Mouse (Mus musculus): Measurements from ENCODE around the gene Lrp2. TPM values are rescaled to one million over a fixed set of nuclear protein-coding genes. Genes with fewer than 3 reads are reported as not detected.

The Lrp2 gene
- total and polyA plus RNA-seq, 3 experiments = 0.01 TPM; not detected in 2

- DNase-seq (ENCODE audit: low read depth, low spot score) = no peak
- H3K9ac ChIP-seq (ENCODE audit: control insufficient read depth, low read depth, low read length, poor library complexity, severe bottlenecking) = no peak overlapping the region
- H3K27ac ChIP-seq (ENCODE audit: control insufficient read depth, low read depth, low read length) = no peak overlapping the region
- no peak overlapping the region for H3K4me3 ChIP-seq (ENCODE audit: control insufficient read depth in 1 of 2, insufficient read depth in 1 of 2, low read depth in 2 of 2, low read length in 2 of 2)
- no peaks in the 10 kb centered on the region for H3K4me1 ChIP-seq (ENCODE audit: control insufficient read depth in 1 of 2, insufficient read depth in 2 of 2, low read length in 2 of 2)
- no peaks in the 10 kb centered on the region for H3K36me3 ChIP-seq (ENCODE audit: control insufficient read depth in 1 of 2, insufficient read depth in 2 of 2, low read length in 2 of 2)
- H3K27me3 ChIP-seq (ENCODE audit: control insufficient read depth in 1 of 2, insufficient read depth in 2 of 2, low read length in 2 of 2) = peaks cover 0 to 1% of the 10 kb centered on the region in 2 experiments; a peak in 2 of 4 replicates
- TF ChIP-seq E2F4 (IDR thresholded peaks at IDR 0.05; ENCODE audit: borderline replicate concordance, low read depth, low read length) (no peak), GATA1 (IDR thresholded peaks at IDR 0.05; ENCODE audit: low read depth, low read length) (no peak), BHLHE40 (IDR thresholded peaks at IDR 0.05; ENCODE audit: borderline replicate concordance, low read depth, low read length) (no peak), POLR2AphosphoS5 (IDR thresholded peaks at IDR 0.05; ENCODE audit: borderline replicate concordance, low read depth, low read length) (no peak), HCFC1 (IDR thresholded peaks at IDR 0.05; ENCODE audit: low read depth, low read length) (no peak), NRF1 (IDR thresholded peaks at IDR 0.05; ENCODE audit: insufficient read depth, low read depth, low read length, poor library complexity, severe bottlenecking) (no peak), TBP (IDR thresholded peaks at IDR 0.05; ENCODE audit: low read depth, low read length) (no peak), RCOR1 (IDR thresholded peaks at IDR 0.05; ENCODE audit: low read depth, low read length) (no peak)
- no peaks in the 10 kb centered on the region for H3K9me3 ChIP-seq (replicated peaks; ENCODE audit: insufficient read depth, low read length)
- H3K79me2 ChIP-seq (ENCODE audit: control insufficient read depth, insufficient read depth, low read length, poor library complexity) = no peaks in the 10 kb centered on the region
These were observed 44.9 kb upstream of the Lrp2 start for GRCm38 (mm10) chr2:69630792-69631191.

DNA sequence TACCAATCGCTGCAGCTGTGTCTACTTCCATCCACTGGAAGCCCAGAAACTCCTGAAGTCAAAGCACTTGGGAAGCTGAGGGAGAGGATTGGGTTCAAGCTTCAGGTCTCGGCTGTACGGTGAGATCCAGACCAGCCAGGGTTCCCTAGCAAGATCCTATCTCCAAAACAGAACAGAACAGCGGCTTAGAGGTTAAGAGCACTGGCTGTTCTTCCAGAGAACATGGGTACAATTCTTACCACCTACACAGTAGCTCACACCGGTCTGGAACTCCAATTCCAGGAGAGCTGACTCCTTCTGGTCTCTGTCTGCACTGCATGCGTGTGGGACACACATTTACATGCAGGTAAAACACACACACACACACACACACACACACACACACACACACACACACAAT lies 44.0 kb upstream of the Lrp2 start:
- DNase-seq (ENCODE audit: low read depth, low spot score) = no peak
- no peaks in the 10 kb centered on the region for H3K9me3 ChIP-seq (replicated peaks; ENCODE audit: insufficient read depth, low read length)
- H3K27me3 ChIP-seq (ENCODE audit: control insufficient read depth in 1 of 2, insufficient read depth in 2 of 2, low read length in 2 of 2) = peaks cover 0 to 1% of the 10 kb centered on the region in 2 experiments; a peak in 2 of 4 replicates
- no peaks in the 10 kb centered on the region for H3K4me1 ChIP-seq (ENCODE audit: control insufficient read depth in 1 of 2, insufficient read depth in 2 of 2, low read length in 2 of 2)
- H3K36me3 ChIP-seq (ENCODE audit: control insufficient read depth in 1 of 2, insufficient read depth in 2 of 2, low read length in 2 of 2) = no peaks in the 10 kb centered on the region
- H3K4me3 ChIP-seq (ENCODE audit: control insufficient read depth in 1 of 2, insufficient read depth in 1 of 2, low read depth in 2 of 2, low read length in 2 of 2) = no peak overlapping the region
- H3K27ac ChIP-seq (ENCODE audit: control insufficient read depth, low read depth, low read length) = no peak overlapping the region
- H3K79me2 ChIP-seq (ENCODE audit: control insufficient read depth, insufficient read depth, low read length, poor library complexity) = no peaks in the 10 kb centered on the region
- TF ChIP-seq POLR2AphosphoS2 (IDR thresholded peaks at IDR 0.05; ENCODE audit: low read length) (no peak), MXI1 (IDR thresholded peaks at IDR 0.05; ENCODE audit: low read depth, low read length) (no peak)
- no peak overlapping the region for H3K9ac ChIP-seq (ENCODE audit: control insufficient read depth, low read depth, low read length, poor library complexity, severe bottlenecking)

DNA sequence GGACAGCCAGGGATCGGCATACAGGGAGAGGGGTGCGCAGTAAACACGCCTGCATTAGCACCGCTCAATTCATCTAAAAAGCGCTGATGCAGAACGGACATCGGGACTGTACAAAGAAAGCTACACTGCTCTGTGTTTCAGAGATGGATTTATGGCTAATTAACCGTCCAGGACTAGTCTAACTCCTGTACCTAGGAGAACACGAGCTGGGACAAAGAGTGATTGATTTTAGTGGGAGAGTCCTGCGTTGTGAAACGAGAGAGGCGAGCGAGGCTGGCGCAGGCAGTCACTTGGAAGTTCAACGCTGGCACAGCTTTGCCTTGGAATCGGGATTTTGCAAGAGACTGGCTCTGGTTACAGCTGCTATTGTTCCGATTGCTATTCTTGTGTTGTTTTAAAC lies 43.4 kb upstream of the Lrp2 start:
- TF ChIP-seq MYB (IDR thresholded peaks at IDR 0.05; ENCODE audit: low read depth, low read length) (no peak), UBTF (IDR thresholded peaks at IDR 0.05; ENCODE audit: borderline replicate concordance, insufficient read depth, low read depth, low read length) (no peak), ELF1 (IDR thresholded peaks at IDR 0.05; ENCODE audit: low read depth, low read length) (no peak), SMC3 (IDR thresholded peaks at IDR 0.05; ENCODE audit: low read depth, low read length) (no peak), MAFK (IDR thresholded peaks at IDR 0.05; ENCODE audit: borderline replicate concordance, low read depth, low read length) (no peak), POLR2A (IDR thresholded peaks at IDR 0.05; ENCODE audit: control insufficient read depth in 1 of 2, insufficient read depth in 1 of 2, low read depth in 1 of 2, low read length in 2 of 2, poor library complexity in 1 of 2) (no peak), SIN3A (IDR thresholded peaks at IDR 0.05; ENCODE audit: low read length) (no peak), TCF12 (IDR thresholded peaks at IDR 0.05; ENCODE audit: low read depth, low read length) (no peak), MAZ (IDR thresholded peaks at IDR 0.05; ENCODE audit: low read depth, low read length) (no peak), CTCF (IDR thresholded peaks at IDR 0.05 in 2 of 3, conservative IDR thresholded peaks at IDR 0.05 in 1 of 3; ENCODE audit: control insufficient read depth in 1 of 3, insufficient read depth in 1 of 3, low read depth in 2 of 3, low read length in 3 of 3, poor library complexity in 1 of 3, severe bottlenecking in 1 of 3) (no peak), ZKSCAN1 (IDR thresholded peaks at IDR 0.05; ENCODE audit: low read depth, low read length) (no peak), ZNF384 (IDR thresholded peaks at IDR 0.05; ENCODE audit: low read depth, low read length) (no peak), EP300 (IDR thresholded peaks at IDR 0.05; ENCODE audit: low read depth in 1 of 2, low read length in 2 of 2) (no peak), MXI1 (IDR thresholded peaks at IDR 0.05; ENCODE audit: low read depth, low read length) (no peak), GATA1 (IDR thresholded peaks at IDR 0.05; ENCODE audit: low read depth, low read length) (no peak), MEF2A (IDR thresholded peaks at IDR 0.05; ENCODE audit: extremely low read depth, insufficient replicate concordance, low read depth, low read length, poor library complexity, severe bottlenecking) (no peak), E2F4 (IDR thresholded peaks at IDR 0.05; ENCODE audit: borderline replicate concordance, low read depth, low read length) (no peak), NELFE (IDR thresholded peaks at IDR 0.05; ENCODE audit: low read depth, low read length) (no peak)
- no peaks in the 10 kb centered on the region for H3K79me2 ChIP-seq (ENCODE audit: control insufficient read depth, insufficient read depth, low read length, poor library complexity)
- no peak overlapping the region for H3K9ac ChIP-seq (ENCODE audit: control insufficient read depth, low read depth, low read length, poor library complexity, severe bottlenecking)
- no peaks in the 10 kb centered on the region for H3K9me3 ChIP-seq (replicated peaks; ENCODE audit: insufficient read depth, low read length)
- no peak overlapping the region for H3K4me3 ChIP-seq (ENCODE audit: control insufficient read depth in 1 of 2, insufficient read depth in 1 of 2, low read depth in 2 of 2, low read length in 2 of 2)
- DNase-seq (ENCODE audit: low read depth, low spot score) = no peak
- H3K36me3 ChIP-seq (ENCODE audit: control insufficient read depth in 1 of 2, insufficient read depth in 2 of 2, low read length in 2 of 2) = no peaks in the 10 kb centered on the region
- no peak overlapping the region for H3K27ac ChIP-seq (ENCODE audit: control insufficient read depth, low read depth, low read length)
- peaks cover 0 to 1% of the 10 kb centered on the region in 2 experiments; a peak in 2 of 4 replicates for H3K27me3 ChIP-seq (ENCODE audit: control insufficient read depth in 1 of 2, insufficient read depth in 2 of 2, low read length in 2 of 2)
- no peaks in the 10 kb centered on the region for H3K4me1 ChIP-seq (ENCODE audit: control insufficient read depth in 1 of 2, insufficient read depth in 2 of 2, low read length in 2 of 2)

All from MEL (cell line).